Mouse (Mus musculus) brain, embryonic 14.5 days (tissue): ENCODE data around the gene Cd300lg.

Experiments
- CTCF ChIP-seq: fragments of 200-500 bp; IDR thresholded peaks from 2 replicates; pipeline ENCODE4 v1.5.1; 2012; ENCODE audit warnings: inconsistent platforms, mild to moderate bottlenecking, moderate library complexity, borderline replicate concordance; ENCODE audit not compliant: insufficient read depth, insufficient read length; ENCODE audit errors: extremely low read depth
- POLR2A ChIP-seq: fragments of 200-500 bp; IDR thresholded peaks from 2 replicates; pipeline ENCODE4 v1.6.1; 2012; ENCODE audit warnings: mild to moderate bottlenecking, inconsistent platforms, borderline replicate concordance; ENCODE audit not compliant: poor library complexity, insufficient read depth, insufficient read length, severe bottlenecking; ENCODE audit errors: extremely low read depth

DNA sequence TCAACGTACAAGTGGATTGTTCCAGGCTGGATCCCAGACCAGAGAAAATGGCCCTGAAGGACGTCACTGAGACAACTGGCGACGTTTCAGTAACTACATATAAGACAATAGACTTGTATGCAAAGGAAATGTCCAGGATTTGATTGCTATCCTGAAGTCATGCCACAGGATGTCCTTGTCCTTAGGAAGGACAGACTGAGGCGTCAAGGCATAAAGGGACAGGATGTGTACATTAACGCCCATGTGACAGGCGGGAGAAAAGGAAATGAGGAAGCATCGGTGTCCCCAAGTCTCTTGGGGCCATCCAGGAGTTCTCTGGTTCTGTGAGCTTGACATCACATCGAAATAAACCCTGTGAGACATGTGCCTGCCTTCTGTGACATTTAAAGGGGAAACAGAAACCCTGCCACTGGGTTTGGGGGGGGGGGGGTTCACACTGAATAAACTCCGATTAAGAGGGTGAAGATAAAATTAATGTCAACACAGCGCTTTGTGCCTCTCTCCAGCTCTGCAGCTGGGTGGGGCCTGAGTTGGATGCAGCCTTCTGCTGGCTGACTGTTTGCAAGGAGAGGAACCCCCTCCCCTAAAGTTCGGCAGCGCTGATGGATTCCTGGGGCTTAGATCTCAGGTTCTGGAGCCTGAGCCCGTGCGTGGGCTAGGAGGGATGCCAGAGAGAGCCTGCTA is 32.2 kb upstream of the Cd300lg start:
- no peak for TF ChIP-seq CTCF
- no peak for TF ChIP-seq POLR2A
